Mouse (Mus musculus): Measurements from ENCODE around the gene Mcf2. TPM values are rescaled to one million over a fixed set of nuclear protein-coding genes. Genes with fewer than 3 reads are reported as not detected.

The Mcf2 gene
- 1.0 and 1.6 TPM in 2 replicates for polyA plus RNA-seq (2012; rRNA removed)

- no peaks in the 10 kb centered on the region for H3K36me3 ChIP-seq (ENCODE audit: control insufficient read depth, insufficient read depth, low read length)
- no peaks in the 10 kb centered on the region for H3K27me3 ChIP-seq (ENCODE audit: control insufficient read depth, insufficient read depth, low read length)
- TF ChIP-seq CTCF (IDR thresholded peaks at IDR 0.05; ENCODE audit: control insufficient read depth, insufficient read depth, insufficient replicate concordance, low read depth, low read length): no peak
- TF ChIP-seq POLR2A (IDR thresholded peaks at IDR 0.05; ENCODE audit: control insufficient read depth, low read depth, low read length): no peak
- H3K4me1 ChIP-seq (ENCODE audit: control insufficient read depth, insufficient read depth, low read length): peaks cover 6% of the 10 kb centered on the region
- H3K4me3 ChIP-seq (ENCODE audit: control insufficient read depth, low read depth, low read length): peak within 1 kb of the TSS; percentile 65
- H3K27ac ChIP-seq (ENCODE audit: control insufficient read depth, insufficient read depth, low read depth, low read length): 0 out of 2 replicates have a peak within 1 kb of the TSS, but pooled peaks have one; percentile 17
Observed at GRCm38 (mm10) chrX:60178744-60179458, at the start of gene Mcf2. TSS of gene Mcf2 (minus strand) at chrX:60179089.

GRCm38 (mm10) chrX:60187726-60188125 lies 8.8 kb upstream of the Mcf2 start:
- no peak for TF ChIP-seq POLR2A (IDR thresholded peaks at IDR 0.05; ENCODE audit: control insufficient read depth, low read depth, low read length)
- no peak for TF ChIP-seq CTCF (IDR thresholded peaks at IDR 0.05; ENCODE audit: control insufficient read depth, insufficient read depth, insufficient replicate concordance, low read depth, low read length)
- no peaks in the 10 kb centered on the region for H3K4me1 ChIP-seq (ENCODE audit: control insufficient read depth, insufficient read depth, low read length)
- H3K36me3 ChIP-seq (ENCODE audit: control insufficient read depth, insufficient read depth, low read length): no peaks in the 10 kb centered on the region
- no peak overlapping the region for H3K27ac ChIP-seq (ENCODE audit: control insufficient read depth, insufficient read depth, low read depth, low read length)
- no peak overlapping the region for H3K4me3 ChIP-seq (ENCODE audit: control insufficient read depth, low read depth, low read length)
- H3K27me3 ChIP-seq (ENCODE audit: control insufficient read depth, insufficient read depth, low read length): no peaks in the 10 kb centered on the region

- TF ChIP-seq CTCF (IDR thresholded peaks at IDR 0.05; ENCODE audit: control insufficient read depth, insufficient read depth, insufficient replicate concordance, low read depth, low read length) (no peak), POLR2A (IDR thresholded peaks at IDR 0.05; ENCODE audit: control insufficient read depth, low read depth, low read length) (no peak)
- H3K4me1 ChIP-seq (ENCODE audit: control insufficient read depth, insufficient read depth, low read length): peaks cover 6% of the 10 kb centered on the region
- H3K36me3 ChIP-seq (ENCODE audit: control insufficient read depth, insufficient read depth, low read length): no peaks in the 10 kb centered on the region
- no peak overlapping the region for H3K27ac ChIP-seq (ENCODE audit: control insufficient read depth, insufficient read depth, low read depth, low read length)
- no peaks in the 10 kb centered on the region for H3K27me3 ChIP-seq (ENCODE audit: control insufficient read depth, insufficient read depth, low read length)
- H3K4me3 ChIP-seq (ENCODE audit: control insufficient read depth, low read depth, low read length): no peak overlapping the region
Observed at GRCm38 (mm10) chrX:60182611-60183010, 3.7 kb upstream of the Mcf2 start.

- Histone ChIP-seq H3K27me3 (ENCODE audit: control insufficient read depth, insufficient read depth, low read length) (no peaks in the 10 kb centered on the region), H3K4me1 (ENCODE audit: control insufficient read depth, insufficient read depth, low read length) (peaks cover 6% of the 10 kb centered on the region), H3K36me3 (ENCODE audit: control insufficient read depth, insufficient read depth, low read length) (no peaks in the 10 kb centered on the region), H3K27ac (ENCODE audit: control insufficient read depth, insufficient read depth, low read depth, low read length) (0 out of 2 replicates have a peak overlapping the region, but pooled peaks have one; percentile 17), H3K4me3 (ENCODE audit: control insufficient read depth, low read depth, low read length) (peak overlapping the region; percentile 65)
- TF ChIP-seq CTCF (IDR thresholded peaks at IDR 0.05; ENCODE audit: control insufficient read depth, insufficient read depth, insufficient replicate concordance, low read depth, low read length) (no peak), POLR2A (IDR thresholded peaks at IDR 0.05; ENCODE audit: control insufficient read depth, low read depth, low read length) (no peak)
Observed at GRCm38 (mm10) chrX:60178025-60178743, 705 bp downstream of the Mcf2 start.

- no peaks in the 10 kb centered on the region for H3K27me3 ChIP-seq (ENCODE audit: control insufficient read depth, insufficient read depth, low read length)
- no peaks in the 10 kb centered on the region for H3K4me1 ChIP-seq (ENCODE audit: control insufficient read depth, insufficient read depth, low read length)
- no peak overlapping the region for H3K4me3 ChIP-seq (ENCODE audit: control insufficient read depth, low read depth, low read length)
- TF ChIP-seq CTCF (IDR thresholded peaks at IDR 0.05; ENCODE audit: control insufficient read depth, insufficient read depth, insufficient replicate concordance, low read depth, low read length) (no peak), POLR2A (IDR thresholded peaks at IDR 0.05; ENCODE audit: control insufficient read depth, low read depth, low read length) (no peak)
- no peaks in the 10 kb centered on the region for H3K36me3 ChIP-seq (ENCODE audit: control insufficient read depth, insufficient read depth, low read length)
- no peak overlapping the region for H3K27ac ChIP-seq (ENCODE audit: control insufficient read depth, insufficient read depth, low read depth, low read length)
Observed at GRCm38 (mm10) chrX:60170106-60170505, 8.8 kb downstream of the Mcf2 start.

- Histone ChIP-seq H3K27ac (ENCODE audit: control insufficient read depth, insufficient read depth, low read depth, low read length) (no peak overlapping the region), H3K4me3 (ENCODE audit: control insufficient read depth, low read depth, low read length) (no peak overlapping the region), H3K36me3 (ENCODE audit: control insufficient read depth, insufficient read depth, low read length) (no peaks in the 10 kb centered on the region), H3K27me3 (ENCODE audit: control insufficient read depth, insufficient read depth, low read length) (no peaks in the 10 kb centered on the region), H3K4me1 (ENCODE audit: control insufficient read depth, insufficient read depth, low read length) (no peaks in the 10 kb centered on the region)
- TF ChIP-seq POLR2A (IDR thresholded peaks at IDR 0.05; ENCODE audit: control insufficient read depth, low read depth, low read length) (no peak), CTCF (IDR thresholded peaks at IDR 0.05; ENCODE audit: control insufficient read depth, insufficient read depth, insufficient replicate concordance, low read depth, low read length) (no peak)
Observed at GRCm38 (mm10) chrX:60169511-60169910, 9.4 kb downstream of the Mcf2 start.

- no peaks in the 10 kb centered on the region for H3K4me1 ChIP-seq (ENCODE audit: control insufficient read depth, insufficient read depth, low read length)
- no peak overlapping the region for H3K27ac ChIP-seq (ENCODE audit: control insufficient read depth, insufficient read depth, low read depth, low read length)
- no peaks in the 10 kb centered on the region for H3K27me3 ChIP-seq (ENCODE audit: control insufficient read depth, insufficient read depth, low read length)
- no peaks in the 10 kb centered on the region for H3K36me3 ChIP-seq (ENCODE audit: control insufficient read depth, insufficient read depth, low read length)
- no peak overlapping the region for H3K4me3 ChIP-seq (ENCODE audit: control insufficient read depth, low read depth, low read length)
- TF ChIP-seq CTCF (IDR thresholded peaks at IDR 0.05; ENCODE audit: control insufficient read depth, insufficient read depth, insufficient replicate concordance, low read depth, low read length): no peak
- no peak for TF ChIP-seq POLR2A (IDR thresholded peaks at IDR 0.05; ENCODE audit: control insufficient read depth, low read depth, low read length)
Observed at GRCm38 (mm10) chrX:60168796-60169195, 10.1 kb downstream of the Mcf2 start.

Data from testis, adult 2 months (tissue).